Mouse (Mus musculus): ENCODE measurements around the gene Bex1. TPM values are rescaled to one million over a fixed set of nuclear protein-coding genes. Genes with fewer than 3 reads are reported as not detected.
"Not testable (repeated sequence)": the region's sequence is repeated elsewhere in the genome, so short reads cannot be mapped to it uniquely, and the experiment has no call there.

Gene Bex1
- 259 and 270 TPM in 2 replicates for polyA plus RNA-seq (2015; fragmentation: Nextera tagmentation; extraction: Ambion mirVana)

- peak within 1 kb of the TSS; percentile 40; the same call in 1 of the 2 replicates for H3K9ac ChIP-seq
- not testable (repeated sequence) for H3K27me3 ChIP-seq; H3K9me3 ChIP-seq; H3K27ac ChIP-seq (replicated peaks); H3K36me3 ChIP-seq; H3K4me1 ChIP-seq (replicated peaks)
- H3K4me2 ChIP-seq: peak within 1 kb of the TSS; percentile 50
- peak within 1 kb of the TSS; percentile 43 for H3K4me3 ChIP-seq
- peak; percentile 93 for ATAC-seq (ENCODE audit: low FRiP score, low read depth)
- 20% methylated on average over 6 of the region's 67 CpGs for WGBS
These were observed at the start of gene Bex1, which contains the start of gene Tceal7 for GRCm38 (mm10) chrX:136214729-136215677. Gene Bex1 (minus strand): TSS chrX:136215513. Gene Tceal7 (plus strand): TSS chrX:136214779.

DNA sequence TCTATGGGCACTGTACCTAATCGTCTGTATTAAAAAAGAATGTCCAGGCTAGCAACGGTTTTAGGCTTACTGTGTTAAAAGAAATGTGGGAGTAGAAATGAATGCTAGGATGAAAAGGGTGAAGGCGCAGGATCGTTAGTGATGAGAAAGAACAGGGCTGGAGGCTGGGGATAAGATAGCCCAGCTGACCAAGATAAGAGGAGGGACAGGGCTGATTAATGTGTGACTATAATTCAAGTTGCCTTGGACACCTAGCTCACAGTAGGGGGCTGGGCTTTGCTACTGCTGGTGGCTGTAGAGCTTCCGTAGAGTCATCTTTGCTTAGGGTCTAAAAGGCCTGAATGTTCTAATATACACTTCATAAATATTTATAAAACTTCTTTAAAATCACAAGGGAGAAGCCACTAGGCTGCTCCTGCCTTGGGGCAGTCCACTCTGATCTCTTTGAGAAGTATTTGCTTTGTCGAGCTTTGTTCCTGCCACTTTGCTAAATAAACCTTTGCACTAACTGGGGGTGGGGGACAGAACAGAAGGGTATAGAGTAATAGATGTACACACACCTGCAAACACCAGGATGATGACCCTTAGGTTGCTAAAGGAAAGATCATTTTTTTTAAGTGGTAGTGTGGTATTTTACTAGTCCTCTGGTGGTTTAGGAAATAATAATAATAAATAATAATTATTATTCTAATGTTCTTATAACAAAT, 36.9 kb upstream of the Bex1 start:
- Histone ChIP-seq H3K9ac (no peak overlapping the region), H3K27me3 (no peaks in the 10 kb centered on the region), H3K36me3 (no peaks in the 10 kb centered on the region), H3K4me2 (no peak overlapping the region), H3K27ac (replicated peaks) (no peak overlapping the region), H3K4me3 (no peak overlapping the region), H3K4me1 (replicated peaks) (no peaks in the 10 kb centered on the region), H3K9me3 (no peaks in the 10 kb centered on the region)
- 69% methylated on average over 6 of the region's 6 CpGs for WGBS
- no peak for ATAC-seq (ENCODE audit: low FRiP score, low read depth)

DNA sequence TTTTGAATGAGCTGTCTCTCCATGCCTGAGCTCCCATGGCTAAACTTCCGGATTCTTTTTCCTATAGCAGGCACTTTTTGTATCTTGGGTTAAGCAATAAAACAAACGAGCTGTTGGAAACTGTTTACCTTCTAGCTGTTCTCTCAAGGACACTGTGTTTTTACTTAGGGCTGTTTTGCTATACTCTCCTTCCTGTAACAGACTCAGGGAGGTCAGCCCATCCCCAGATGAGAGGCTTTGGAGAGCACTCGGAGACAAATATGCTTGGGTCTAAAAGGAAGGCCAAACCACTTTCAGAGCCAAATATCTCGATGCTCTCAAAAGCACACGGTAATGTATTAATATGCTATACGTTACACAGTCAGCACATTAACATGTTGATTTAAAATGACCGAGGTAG, 34.4 kb upstream of the Bex1 start:
- Histone ChIP-seq H3K4me3 (no peak overlapping the region), H3K36me3 (no peaks in the 10 kb centered on the region), H3K4me2 (no peak overlapping the region), H3K27me3 (no peaks in the 10 kb centered on the region), H3K4me1 (replicated peaks) (no peaks in the 10 kb centered on the region), H3K9me3 (no peaks in the 10 kb centered on the region), H3K27ac (replicated peaks) (no peak overlapping the region), H3K9ac (no peak overlapping the region)
- WGBS: 77% methylated on average over 7 of the region's 7 CpGs
- ATAC-seq (ENCODE audit: low FRiP score, low read depth): no peak

DNA sequence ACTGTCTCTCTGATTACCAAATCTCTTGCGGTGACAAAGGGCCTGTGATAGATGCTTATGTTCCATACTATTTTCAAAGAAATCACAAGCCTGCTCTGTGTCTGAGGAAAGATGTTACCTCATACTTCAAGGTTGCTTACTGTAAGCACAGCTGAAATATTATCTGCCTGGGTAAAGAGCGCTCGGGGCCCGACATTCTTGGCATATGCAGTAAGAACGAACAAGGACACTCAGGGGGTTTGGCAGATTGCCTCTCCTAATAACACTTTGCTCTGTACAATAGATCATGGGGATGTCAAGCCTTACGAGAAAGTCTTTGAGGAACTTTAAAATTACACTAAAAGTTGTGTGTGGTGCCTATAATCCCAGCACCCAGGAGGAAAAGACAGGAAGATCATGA, 33.5 kb upstream of the Bex1 start:
- ATAC-seq (ENCODE audit: low FRiP score, low read depth): no peak
- Histone ChIP-seq H3K27ac (replicated peaks) (no peak overlapping the region), H3K9me3 (no peaks in the 10 kb centered on the region), H3K4me2 (no peak overlapping the region), H3K9ac (no peak overlapping the region), H3K36me3 (no peaks in the 10 kb centered on the region), H3K4me1 (replicated peaks) (no peaks in the 10 kb centered on the region), H3K27me3 (no peaks in the 10 kb centered on the region), H3K4me3 (no peak overlapping the region)
- WGBS: 75% methylated on average over 6 of the region's 6 CpGs

- Histone ChIP-seq H3K4me2 (peak overlapping the region; percentile 53), H3K27me3 (no peaks in the 10 kb centered on the region), H3K27ac (replicated peaks) (peak overlapping the region; percentile 86), H3K36me3 (no peaks in the 10 kb centered on the region), H3K4me3 (peak overlapping the region; percentile 59), H3K4me1 (replicated peaks) (no peaks in the 10 kb centered on the region), H3K9ac (peak overlapping the region; percentile 62), H3K9me3 (no peaks in the 10 kb centered on the region)
- WGBS: 42% methylated on average over 15 of the region's 15 CpGs
- peak; percentile 82 for ATAC-seq (ENCODE audit: low FRiP score, low read depth)
These were observed 30.3 kb upstream of the Bex1 start for GRCm38 (mm10) chrX:136245521-136246071.

- WGBS: 23% methylated on average over 20 of the region's 20 CpGs
- Histone ChIP-seq H3K9ac (peak within 1 kb of the TSS; percentile 62), H3K9me3 (no peaks in the 10 kb centered on the region), H3K36me3 (no peaks in the 10 kb centered on the region), H3K4me3 (peak within 1 kb of the TSS; percentile 59), H3K27ac (replicated peaks) (peak within 1 kb of the TSS; percentile 86), H3K27me3 (no peaks in the 10 kb centered on the region), H3K4me2 (peak within 1 kb of the TSS; percentile 53), H3K4me1 (replicated peaks) (no peaks in the 10 kb centered on the region)
- ATAC-seq (ENCODE audit: low FRiP score, low read depth): peak; percentile 97
These were observed 29.4 kb upstream of the Bex1 start, which contains the start of gene Tceal9 for GRCm38 (mm10) chrX:136244574-136245229. Gene Tceal9 (plus strand): TSS chrX:136245079.

GRCm38 (mm10) chrX:136243181-136243580, 27.9 kb upstream of the Bex1 start:
- H3K27ac ChIP-seq (replicated peaks): no peak overlapping the region

GRCm38 (mm10) chrX:136238118-136238517, 22.8 kb upstream of the Bex1 start:
- H3K9ac ChIP-seq: no peak overlapping the region
- H3K9me3 ChIP-seq: no peaks in the 10 kb centered on the region
- H3K4me3 ChIP-seq: no peak overlapping the region
- H3K27ac ChIP-seq (replicated peaks): no peak overlapping the region
- no peaks in the 10 kb centered on the region for H3K36me3 ChIP-seq
- 53% methylated on average over 3 of the region's 3 CpGs for WGBS
- H3K4me1 ChIP-seq (replicated peaks): no peaks in the 10 kb centered on the region
- H3K4me2 ChIP-seq: no peak overlapping the region
- ATAC-seq (ENCODE audit: low FRiP score, low read depth): no peak
- H3K27me3 ChIP-seq: 0 out of 2 replicates have a peak, but pooled peaks cover 3% of the 10 kb centered on the region

More at GRCm38 (mm10) chrX:136243181-136243580, 27.9 kb upstream of the Bex1 start:
- no peak overlapping the region for H3K4me3 ChIP-seq
- no peaks in the 10 kb centered on the region for H3K4me1 ChIP-seq (replicated peaks)
- 85% methylated on average over 2 of the region's 2 CpGs for WGBS
- H3K27me3 ChIP-seq: no peaks in the 10 kb centered on the region
- H3K36me3 ChIP-seq: no peaks in the 10 kb centered on the region
- H3K4me2 ChIP-seq: no peak overlapping the region
- ATAC-seq (ENCODE audit: low FRiP score, low read depth): no peak
- H3K9ac ChIP-seq: no peak overlapping the region
- no peaks in the 10 kb centered on the region for H3K9me3 ChIP-seq

- ATAC-seq (ENCODE audit: low FRiP score, low read depth): no peak
- Histone ChIP-seq H3K4me2 (no peak overlapping the region), H3K36me3 (no peaks in the 10 kb centered on the region), H3K4me3 (no peak overlapping the region), H3K4me1 (replicated peaks) (no peaks in the 10 kb centered on the region), H3K27me3 (0 out of 2 replicates have a peak, but pooled peaks cover 9% of the 10 kb centered on the region), H3K9me3 (no peaks in the 10 kb centered on the region), H3K27ac (replicated peaks) (no peak overlapping the region), H3K9ac (no peak overlapping the region)
- 67% methylated on average over 5 of the region's 5 CpGs for WGBS
These were observed 12.5 kb upstream of the Bex1 start for GRCm38 (mm10) chrX:136227768-136228167.

GRCm38 (mm10) chrX:136223714-136224113, 8.4 kb upstream of the Bex1 start:
- Histone ChIP-seq H3K4me2 (no peak overlapping the region), H3K27ac (replicated peaks) (no peak overlapping the region), H3K27me3 (0 out of 2 replicates have a peak, but pooled peaks cover 5% of the 10 kb centered on the region), H3K4me1 (replicated peaks) (no peaks in the 10 kb centered on the region), H3K4me3 (no peak overlapping the region), H3K36me3 (no peaks in the 10 kb centered on the region), H3K9me3 (no peaks in the 10 kb centered on the region), H3K9ac (no peak overlapping the region)
- ATAC-seq (ENCODE audit: low FRiP score, low read depth): no peak
- 82% methylated on average over 6 of the region's 6 CpGs for WGBS

DNA sequence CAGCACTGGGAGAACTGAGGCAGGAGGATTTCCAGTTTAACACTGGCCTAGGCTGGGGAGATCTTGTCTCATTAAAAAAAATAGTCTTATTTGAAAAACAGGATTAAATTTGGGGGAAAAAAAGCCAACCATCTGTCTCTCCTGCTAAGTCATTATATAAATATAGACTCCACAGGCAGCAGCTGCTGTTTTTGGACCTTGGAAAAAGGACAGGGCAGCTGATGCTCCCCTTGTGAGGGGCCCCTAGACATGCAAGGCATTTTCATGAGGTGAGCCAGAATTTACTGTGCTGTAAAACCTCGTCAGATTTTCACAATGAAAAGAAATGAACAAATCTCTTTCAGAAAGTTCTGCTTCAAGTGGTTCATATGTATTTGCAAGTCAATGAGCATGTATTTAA, 990 bp upstream of the Bex1 start:
- no peak overlapping the region for H3K27ac ChIP-seq (replicated peaks)
- H3K4me3 ChIP-seq: no peak overlapping the region
- no peaks in the 10 kb centered on the region for H3K9me3 ChIP-seq
- ATAC-seq (ENCODE audit: low FRiP score, low read depth): no peak
- 0 out of 2 replicates have a peak, but pooled peaks cover 4% of the 10 kb centered on the region for H3K4me1 ChIP-seq (replicated peaks)
- H3K9ac ChIP-seq: no peak overlapping the region
- H3K4me2 ChIP-seq: no peak overlapping the region
- no peaks in the 10 kb centered on the region for H3K36me3 ChIP-seq
- no peaks in the 10 kb centered on the region for H3K27me3 ChIP-seq
- 48% methylated on average over 1 of the region's 1 CpGs for WGBS
